Mouse (Mus musculus) heart, postnatal 14 days (tissue): ENCODE measurements around the gene Ccdc59. TPM values are rescaled to one million over a fixed set of nuclear protein-coding genes. Genes with fewer than 3 reads are reported as not detected.

Source experiments
- DNase-seq, 2 experiments: peaks; one replicate each; pipeline ENCODE4 v3.0.0; 2021 to 2022
- intact Hi-C: fragments of 180-260 bp; cut with DNase I; formaldehyde crosslinking; loops from one replicate; pipeline ENCODE4 v1.15.1; 2025
- long read RNA-seq, 2 experiments: library from polyadenylated mRNA; stranded (forward); transcript quantifications; one replicate each; pipeline ENCODE4 v2.0.0; 2021
- total RNA-seq, 2 experiments: library from RNA; stranded (reverse); gene quantifications; 2 replicates each; pipeline ENCODE4 v1.2.3; 2021

The Ccdc59 gene
- 1 to 10 TPM; 9.7 to 9.8 TPM for total RNA-seq
- long read RNA-seq, experiment 1, transcript Ccdc59-201 (4 exons, 1,813 nt) = major isoform, 27 of 27 reads
- long read RNA-seq, experiment 1, partial matches to known transcripts = 0 of 27 reads
- long read RNA-seq, experiment 1, other reads (novel, unspliced or antisense) = 0 of 27 reads
- long read RNA-seq, experiment 2, full-length matches to known transcripts = 22 of 22 reads
- long read RNA-seq, experiment 2, partial matches to known transcripts = 0 of 22 reads
- long read RNA-seq, experiment 2, other reads (novel, unspliced or antisense) = 0 of 22 reads

DNA sequence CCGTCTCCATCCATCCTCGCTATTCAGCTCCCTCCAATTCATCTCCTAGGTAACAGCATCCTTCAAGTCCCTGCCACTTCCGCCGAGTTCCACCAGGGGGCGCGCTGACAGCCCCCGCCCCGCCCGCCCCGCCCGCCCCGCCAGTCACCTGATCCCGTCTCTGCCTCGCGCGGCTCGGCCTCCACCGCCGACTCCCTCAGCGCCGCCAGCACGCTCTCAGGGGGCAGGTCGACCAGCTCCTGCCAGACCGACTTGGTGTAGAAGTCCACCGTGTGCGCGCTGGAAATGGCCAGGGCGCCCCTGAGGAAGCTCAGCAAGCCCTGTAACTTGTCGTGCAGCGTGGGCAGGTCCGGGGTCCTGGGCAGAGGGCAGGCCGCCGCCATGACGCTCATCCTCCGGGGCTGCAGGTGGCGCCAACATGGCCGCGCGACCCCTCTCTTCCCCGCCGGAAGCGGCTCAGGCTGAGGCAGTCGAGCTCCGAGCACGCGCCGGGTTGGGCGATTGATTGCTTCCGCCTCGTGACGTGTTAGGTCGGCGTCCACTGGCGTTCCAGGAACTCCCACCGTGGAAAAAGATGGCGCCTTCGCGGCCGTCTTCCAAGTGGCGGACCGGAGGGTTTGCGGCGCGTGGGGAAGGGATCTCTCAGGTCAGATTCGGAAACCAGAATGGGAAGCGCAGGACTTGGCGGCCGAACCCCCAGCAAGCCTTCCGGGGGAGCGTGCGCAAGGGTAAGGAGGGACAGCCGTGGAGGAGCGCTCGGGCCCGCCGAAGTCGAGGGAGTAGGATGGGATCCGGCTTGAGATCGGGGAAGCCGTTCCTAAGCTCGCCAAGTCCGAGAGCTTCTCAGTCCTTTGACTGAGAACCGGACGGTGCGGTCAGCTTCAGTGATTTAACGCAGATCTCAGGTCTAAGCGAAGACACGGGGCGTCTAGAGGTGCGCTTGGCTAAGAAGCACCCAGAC is at the start of gene Ccdc59, which contains the start of gene Mettl25:
Ccdc59 (plus strand) TSS at position 140 of the 961 bp plus-strand sequence.
Mettl25 (minus strand) TSS at position 453 of the 961 bp plus-strand sequence.
- intact Hi-C loops = no loop called here
- peak; percentile 97 to 98 for DNase-seq

DNA sequence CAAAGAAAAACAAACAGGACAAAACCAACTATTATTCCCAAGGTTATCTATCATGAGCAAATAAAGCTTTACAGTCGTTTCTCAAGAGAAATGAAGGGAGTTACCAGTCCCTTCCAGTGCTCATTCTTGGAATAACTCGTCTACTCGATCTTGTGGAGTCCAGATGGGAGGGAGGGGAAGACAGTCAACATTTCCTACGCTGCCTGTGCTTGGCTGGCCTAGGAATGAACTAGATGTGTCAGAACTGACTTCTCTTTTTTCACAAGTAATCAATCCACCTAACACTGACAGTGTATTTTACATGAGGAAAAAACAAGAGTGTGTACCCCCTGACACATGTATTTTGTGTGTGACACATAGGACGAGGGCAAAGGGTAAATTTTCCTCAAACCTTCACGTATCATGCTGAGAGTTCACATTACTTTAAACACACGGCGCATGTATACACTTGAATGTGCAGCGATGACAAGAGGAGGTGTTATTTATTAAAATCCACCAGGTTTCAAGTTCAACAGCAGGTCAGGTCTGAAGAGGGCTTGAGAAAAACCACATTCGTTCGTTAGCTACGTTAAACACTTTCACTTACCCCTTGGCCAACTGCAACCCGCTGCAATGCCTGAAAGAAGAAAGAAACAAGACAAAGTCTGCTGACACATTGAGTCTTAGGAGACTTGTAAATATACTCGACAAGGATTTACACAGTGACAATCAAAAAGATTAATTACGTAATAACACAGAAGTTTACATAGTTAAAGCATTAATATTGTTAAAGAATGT is 46.9 kb upstream of the Ccdc59 start:
- intact Hi-C loops = no loop called here
- DNase-seq = no peak

DNA sequence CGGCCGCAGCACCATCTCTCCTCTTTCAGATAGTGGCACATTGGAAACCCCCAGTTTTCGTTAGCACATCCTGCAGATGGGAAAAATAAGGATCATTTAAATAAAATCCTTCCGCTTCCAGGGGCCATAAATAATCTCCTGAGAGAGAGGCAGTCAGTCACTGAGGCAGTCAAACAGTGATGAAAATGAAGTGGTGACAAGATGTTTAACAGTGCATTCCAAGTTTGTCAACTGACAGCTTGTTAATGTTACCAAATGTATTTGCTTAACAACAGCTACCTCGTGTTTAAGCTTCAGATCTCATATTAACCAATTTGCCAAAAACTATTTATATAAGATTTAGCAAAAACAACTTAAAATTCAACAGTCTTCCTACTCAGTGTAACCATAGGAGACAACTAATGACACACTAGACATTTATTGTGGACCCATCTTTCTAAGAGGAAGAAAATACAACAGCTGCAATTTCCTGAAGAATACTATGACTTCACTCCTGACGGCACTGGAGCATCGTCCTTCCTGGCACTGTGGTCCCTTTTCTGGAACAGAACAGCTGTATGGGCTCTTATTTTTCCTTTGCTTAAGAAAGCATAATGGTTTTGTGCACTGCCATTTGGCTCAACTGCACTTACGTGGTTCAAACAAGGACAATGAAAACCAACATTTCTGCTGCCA is 43.5 kb upstream of the Ccdc59 start:
- intact Hi-C loops = no loop called here
- DNase-seq = peak in 1 of 2 experiments; percentile 18

DNA sequence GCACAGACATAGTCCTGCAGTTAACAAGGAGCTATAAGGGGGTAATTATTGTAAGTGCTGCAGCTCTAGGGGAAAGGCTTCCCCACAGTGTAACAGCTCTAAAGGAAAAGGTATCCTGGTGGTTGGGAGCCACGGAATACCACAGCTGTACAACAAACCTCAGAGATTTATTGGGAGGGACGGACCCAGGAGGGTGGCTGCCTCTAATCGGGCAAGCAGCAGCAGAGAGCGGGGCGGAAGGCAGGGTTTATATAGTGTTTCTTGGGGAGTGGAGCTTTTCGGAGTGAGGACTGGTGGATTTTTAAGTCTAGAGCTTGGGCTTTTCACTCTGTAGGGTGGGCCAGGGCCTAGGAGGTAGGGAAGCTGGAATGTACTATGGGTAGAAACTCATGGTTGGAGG is 39.7 kb upstream of the Ccdc59 start:
- DNase-seq = no peak
- intact Hi-C loops = no loop called here

DNA sequence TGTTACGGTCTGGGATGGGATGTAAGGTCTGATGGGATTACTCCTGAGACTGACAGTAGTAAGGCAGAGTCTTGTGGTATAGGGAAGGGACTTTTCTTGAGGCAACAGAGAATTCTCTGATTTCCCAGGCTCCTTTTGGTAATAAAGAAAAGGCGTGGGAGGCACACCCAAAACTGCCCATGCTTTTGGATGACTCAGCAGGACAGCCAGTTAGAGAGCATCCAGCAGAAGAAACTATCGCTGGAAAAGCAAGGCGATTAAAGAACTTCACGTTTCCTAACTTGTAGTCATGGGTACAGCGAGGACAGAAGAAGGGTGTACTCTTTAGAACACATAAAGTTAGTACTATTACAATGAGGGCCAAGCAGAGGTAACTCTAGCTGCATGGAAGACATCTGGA is 38.7 kb upstream of the Ccdc59 start:
- intact Hi-C loops = no loop called here
- no peak for DNase-seq

DNA sequence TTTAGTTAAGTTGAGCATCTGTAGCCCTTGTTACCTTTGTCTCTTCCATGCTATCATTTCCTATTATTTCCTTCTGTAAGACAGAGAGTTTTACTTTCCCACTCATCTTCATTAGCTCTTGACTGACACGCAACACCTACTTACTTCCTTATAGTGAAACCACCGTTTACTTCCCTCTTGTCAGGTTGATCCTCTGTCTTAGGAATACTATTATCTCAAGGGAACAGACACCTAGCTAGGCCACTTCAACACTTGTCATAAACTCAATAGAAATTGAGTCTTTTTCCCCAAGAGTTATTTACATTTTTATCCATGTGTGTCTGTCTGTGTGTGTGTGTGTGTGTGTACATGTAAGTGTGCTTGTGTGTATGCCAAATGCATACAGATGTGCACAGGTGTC is 37.4 kb upstream of the Ccdc59 start:
- no peak for DNase-seq
- intact Hi-C loops = no loop called here

DNA sequence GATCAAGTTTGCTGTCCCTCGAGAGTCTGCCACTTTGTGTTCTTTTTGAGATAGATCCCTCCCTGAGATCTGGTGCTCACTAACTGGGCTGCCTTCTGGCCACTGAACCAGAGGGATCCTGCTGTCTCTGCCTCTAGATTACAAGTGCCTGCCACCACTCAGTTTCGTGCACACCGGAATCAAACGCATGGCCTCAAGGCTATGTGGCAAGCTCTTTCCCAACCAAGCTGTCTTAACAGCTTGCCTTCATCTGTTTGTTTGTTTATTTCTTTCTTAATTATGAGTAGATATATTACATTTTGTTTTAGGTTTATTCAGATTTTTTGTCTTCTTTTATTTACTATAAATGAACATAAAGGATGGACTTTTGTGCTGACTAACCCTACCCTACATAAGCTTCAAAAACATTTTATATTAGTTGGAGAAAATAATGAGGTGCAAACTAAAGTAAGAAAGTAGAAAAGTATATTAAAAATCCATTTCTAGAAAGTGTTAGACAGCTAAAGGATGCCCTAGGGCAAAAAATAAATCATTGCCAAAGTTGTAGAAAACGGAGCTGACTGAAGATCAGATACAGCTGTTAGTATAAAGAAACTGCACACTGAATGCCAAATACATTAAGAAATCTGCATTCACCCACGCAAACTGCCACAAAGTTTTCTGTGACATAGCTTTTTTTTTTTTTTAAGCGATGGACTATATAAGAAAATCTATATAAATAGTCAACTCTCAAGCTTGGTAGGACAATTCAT is 34.4 kb upstream of the Ccdc59 start:
- intact Hi-C loops = no loop called here

DNA sequence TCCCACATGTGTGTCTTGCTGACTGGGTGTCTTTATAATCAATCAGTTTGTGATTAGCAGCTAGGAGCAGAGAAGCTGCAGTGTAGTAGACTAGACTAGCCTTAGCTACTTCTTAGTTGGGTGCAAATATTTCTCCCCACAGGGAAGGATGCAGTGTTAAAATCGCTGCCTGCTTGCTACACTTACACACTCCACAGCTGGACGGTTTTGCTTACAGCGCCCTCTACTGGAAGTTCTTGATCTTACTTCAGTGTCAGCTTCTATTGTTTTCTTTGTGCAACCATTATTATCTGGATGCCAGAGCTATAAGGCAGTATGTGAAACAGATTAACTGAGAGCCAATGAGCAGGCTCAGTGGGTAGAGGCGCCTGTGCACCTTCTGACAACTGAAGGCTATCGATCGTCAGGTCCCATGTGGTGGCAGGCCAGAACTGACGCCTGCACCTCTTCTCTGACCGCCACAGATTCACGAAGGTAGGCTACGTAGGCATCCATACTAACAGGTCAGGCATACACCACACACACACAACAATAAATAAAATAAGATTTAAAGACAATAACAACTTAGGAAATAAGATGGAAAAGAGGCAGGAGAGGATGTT is 6.1 kb upstream of the Ccdc59 start:
- DNase-seq = peak in 1 of 2 experiments; percentile 12
- intact Hi-C loops = no loop called here

More for the DNA sequence above, 34.4 kb upstream of the Ccdc59 start:
- no peak for DNase-seq

DNA sequence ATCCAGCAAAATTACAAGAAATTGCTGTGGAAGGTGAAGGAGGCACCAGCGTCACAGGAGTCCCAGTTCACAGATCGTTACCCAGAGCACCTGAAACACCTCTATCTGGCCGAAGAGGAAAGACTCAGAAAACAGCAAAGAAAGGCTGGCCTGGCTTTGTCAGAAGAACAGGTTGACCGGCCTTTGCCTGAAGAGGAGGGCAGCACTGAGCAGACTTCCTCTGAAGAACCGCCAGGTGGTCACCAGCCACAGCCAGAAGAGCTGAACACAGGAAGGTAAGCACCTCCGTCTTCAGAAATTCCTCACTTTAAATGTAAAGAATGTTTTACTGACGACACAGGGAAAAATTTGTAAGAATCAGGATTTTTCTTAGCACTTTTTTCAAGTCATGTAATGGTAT is 1.7 kb downstream of the Ccdc59 start:
- intact Hi-C loops = no loop called here
- DNase-seq = no peak

DNA sequence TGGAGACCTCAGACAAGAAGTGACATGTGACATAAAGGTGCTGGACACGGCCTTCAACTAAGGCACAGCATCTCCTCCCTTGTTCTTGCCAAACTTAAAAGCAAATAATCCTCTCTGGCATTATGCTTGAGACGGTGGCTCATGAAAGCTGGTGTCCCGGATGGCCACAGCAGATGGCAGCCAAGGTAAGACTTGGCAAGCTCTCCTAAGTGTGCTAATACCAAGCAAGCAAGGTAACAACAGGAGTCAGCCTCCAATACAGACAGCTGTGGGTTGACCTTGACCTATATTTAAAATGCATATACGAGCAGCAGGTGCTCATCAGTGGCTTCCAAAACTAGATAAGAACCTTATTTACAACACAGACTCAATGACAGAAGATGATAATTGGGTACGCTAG is 9.4 kb downstream of the Ccdc59 start:
- DNase-seq = no peak
- intact Hi-C loops = no loop called here

DNA sequence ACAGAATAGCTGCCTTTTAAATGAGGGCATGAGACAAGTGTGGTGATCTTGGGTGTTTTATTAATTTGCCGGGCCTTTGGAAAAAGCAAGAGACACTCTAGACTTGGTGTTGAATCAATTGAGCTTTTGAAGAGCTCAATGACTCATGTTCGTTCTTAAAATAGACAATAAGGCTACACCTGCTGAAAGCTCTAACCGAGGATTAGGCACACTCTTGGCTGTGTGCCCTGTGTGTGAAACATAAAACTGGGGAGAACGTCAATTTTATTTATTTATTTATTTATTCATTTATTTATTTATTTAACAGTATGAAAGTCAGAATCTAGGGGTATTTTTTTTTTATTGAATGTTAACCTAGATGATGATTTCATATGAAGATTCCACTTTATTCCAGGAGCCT is 10.3 kb downstream of the Ccdc59 start:
- intact Hi-C loops = no loop called here
- peak in 1 of 2 experiments; percentile 3 for DNase-seq

DNA sequence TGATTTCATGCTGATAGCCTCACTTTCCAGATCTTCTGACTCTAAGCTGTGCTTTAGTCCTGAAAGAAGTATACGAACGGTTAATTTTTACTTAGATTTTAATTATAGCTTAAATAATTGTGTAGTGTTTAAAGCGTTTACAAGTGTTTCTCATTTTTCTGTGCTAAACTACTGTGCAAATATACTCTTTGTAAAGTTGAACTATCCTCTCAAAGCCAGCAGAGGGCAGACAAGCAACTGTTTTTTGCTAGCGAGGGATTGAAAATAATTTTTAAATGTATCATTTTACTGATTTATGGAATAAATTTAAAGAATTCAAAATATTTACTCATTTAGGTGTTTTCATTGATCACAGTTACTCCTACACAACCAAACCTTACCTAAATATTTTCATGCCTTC is 26.4 kb downstream of the Ccdc59 start:
- DNase-seq = no peak
- intact Hi-C loops = loop anchor here (5.0 kb wide), 1 partner anchor 720 kb away; no protein-coding TSS in a partner anchor

Other genes starting within 250 kb of the Ccdc59 start
- gene Mettl25, start 313 bp downstream of the Ccdc59 start, total RNA-seq = 1 to 10 TPM; 4.7 to 5.5 TPM